Mouse (Mus musculus): ENCODE data around the gene Twf1.

Gene Twf1

GRCm38 (mm10) chr15:94589219-94590075 is at the start of gene Twf1:
Gene Twf1, minus strand, starts transcription at chr15:94589889.
- peak; percentile 98 for DNase-seq (ENCODE audit: low spot score)

- DNase-seq (ENCODE audit: low spot score) = no peak
These were observed 49.4 kb upstream of the Twf1 start for GRCm38 (mm10) chr15:94639126-94639525.

- no peak for DNase-seq (ENCODE audit: low spot score)
These were observed 48.5 kb upstream of the Twf1 start for GRCm38 (mm10) chr15:94638207-94638606.

GRCm38 (mm10) chr15:94634524-94634923 is 44.8 kb upstream of the Twf1 start:
- DNase-seq (ENCODE audit: low spot score) = no peak

- no peak for DNase-seq (ENCODE audit: low spot score)
These were observed 40.9 kb upstream of the Twf1 start for GRCm38 (mm10) chr15:94630553-94630952.

- peak; percentile 62 for DNase-seq (ENCODE audit: low spot score)
These were observed 39.3 kb upstream of the Twf1 start, which contains the start of gene Tmem117 for GRCm38 (mm10) chr15:94628830-94629601. Gene Tmem117, plus strand, starts transcription at chr15:94629232.

- no peak for DNase-seq (ENCODE audit: low spot score)
These were observed 38.8 kb upstream of the Twf1 start for GRCm38 (mm10) chr15:94628463-94628829.

GRCm38 (mm10) chr15:94620909-94621308 is 31.2 kb upstream of the Twf1 start:
- DNase-seq (ENCODE audit: low spot score) = no peak

- DNase-seq (ENCODE audit: low spot score) = no peak
These were observed 26.3 kb upstream of the Twf1 start for GRCm38 (mm10) chr15:94616036-94616435.

- no peak for DNase-seq (ENCODE audit: low spot score)
These were observed 18.1 kb upstream of the Twf1 start for GRCm38 (mm10) chr15:94607768-94608167.

GRCm38 (mm10) chr15:94602441-94602840 is 12.8 kb upstream of the Twf1 start:
- no peak for DNase-seq (ENCODE audit: low spot score)

- DNase-seq (ENCODE audit: low spot score) = peak; percentile 70
These were observed 11.7 kb upstream of the Twf1 start for GRCm38 (mm10) chr15:94601339-94601738.

GRCm38 (mm10) chr15:94600145-94600707 is 10.5 kb upstream of the Twf1 start:
- DNase-seq (ENCODE audit: low spot score) = no peak

GRCm38 (mm10) chr15:94593586-94593985 is 3.9 kb upstream of the Twf1 start:
- no peak for DNase-seq (ENCODE audit: low spot score)

GRCm38 (mm10) chr15:94591356-94591755 is 1.7 kb upstream of the Twf1 start:
- DNase-seq (ENCODE audit: low spot score) = no peak

- DNase-seq (ENCODE audit: low spot score) = no peak
These were observed 394 bp upstream of the Twf1 start for GRCm38 (mm10) chr15:94590083-94590482.

GRCm38 (mm10) chr15:94587826-94588715 is 1.6 kb downstream of the Twf1 start:
- no peak for DNase-seq (ENCODE audit: low spot score)

- DNase-seq (ENCODE audit: low spot score) = no peak
These were observed 5.0 kb downstream of the Twf1 start for GRCm38 (mm10) chr15:94584738-94585137.

GRCm38 (mm10) chr15:94583153-94583552 is 6.5 kb downstream of the Twf1 start:
- DNase-seq (ENCODE audit: low spot score) = no peak

- DNase-seq (ENCODE audit: low spot score) = no peak
These were observed 7.6 kb downstream of the Twf1 start for GRCm38 (mm10) chr15:94582000-94582593.

- DNase-seq (ENCODE audit: low spot score) = no peak
These were observed 15.0 kb downstream of the Twf1 start for GRCm38 (mm10) chr15:94574566-94575268.

All from retina, embryonic 14.5 days (tissue).